In genomic region chr8:108714143-108714635, GRCm38 (mm10) we compare ENCODE assay signal across 8 mouse cellular contexts.
A peak's percentile ranks its signal among the peaks of the same experiment; 100 is the strongest.
DNase-seq lines count a peak whose midpoint lies in the region; ATAC-seq and TF ChIP-seq lines count a peak whose summit lies in the region.

No protein-coding gene starts in this region.

- DNase-seq in gastrocnemius, postnatal 14 days = peak; percentile 54
- no peak for DNase-seq in gastrocnemius, adult 8-10 months (ENCODE audit: low spot score in 2 of 2)
- DNase-seq in thymus, postnatal 36 days = no peak
- no peak for DNase-seq in cerebellum, postnatal 14 days

- H3K9me3 ChIP-seq in E14TG2a.4 (ENCODE audit: low read length) = no peaks in the 10 kb centered on the region
- H3K9me3 ChIP-seq in forebrain, embryonic 16.5 days (ENCODE audit: control insufficient read depth, low read length) = no peaks in the 10 kb centered on the region
- no peaks in the 10 kb centered on the region for H3K9me3 ChIP-seq in liver, embryonic 12.5 days (replicated peaks)
- no peaks in the 10 kb centered on the region for H3K9me3 ChIP-seq in stomach, embryonic 14.5 days (ENCODE audit: control insufficient read depth, low read depth, low read length)

- 5% methylated on average over 21 of the region's 21 CpGs for WGBS in forebrain, embryonic 16.5 days
- WGBS in liver, embryonic 12.5 days (ENCODE audit: insufficient replicate concordance) = 4% methylated on average over 21 of the region's 21 CpGs
- WGBS in stomach, embryonic 14.5 days = 2% methylated on average over 21 of the region's 21 CpGs

- no peak for ATAC-seq in forebrain, embryonic 16.5 days
- ATAC-seq in liver, embryonic 12.5 days = no peak
- no peak; the same call in 1 of the 2 replicates for ATAC-seq in stomach, embryonic 14.5 days (ENCODE audit: insufficient number of reproducible peaks, insufficient read depth, low FRiP score, low read depth)

- H3K36me3 ChIP-seq in E14TG2a.4 (ENCODE audit: insufficient read depth, low read length) = no peaks in the 10 kb centered on the region
- H3K36me3 ChIP-seq in forebrain, embryonic 16.5 days (ENCODE audit: control insufficient read depth, insufficient read depth) = no peaks in the 10 kb centered on the region
- no peaks in the 10 kb centered on the region for H3K36me3 ChIP-seq in liver, embryonic 12.5 days
- no peaks in the 10 kb centered on the region for H3K36me3 ChIP-seq in stomach, embryonic 14.5 days (ENCODE audit: control insufficient read depth, insufficient read depth, low read length)

- peak overlapping the region; percentile 68 for H3K9ac ChIP-seq in forebrain, embryonic 16.5 days (replicated peaks; ENCODE audit: low read depth, low read length)
- peak overlapping the region; percentile 66 for H3K9ac ChIP-seq in liver, embryonic 12.5 days
- H3K9ac ChIP-seq in stomach, embryonic 14.5 days (replicated peaks; ENCODE audit: low read depth, low read length) = peak overlapping the region; percentile 90

- peak overlapping the region; percentile 74 for H3K27ac ChIP-seq in forebrain, embryonic 16.5 days (ENCODE audit: low read length)
- H3K27ac ChIP-seq in liver, embryonic 12.5 days = peak overlapping the region; percentile 78
- peak overlapping the region; percentile 95 for H3K27ac ChIP-seq in stomach, embryonic 14.5 days (ENCODE audit: low read length)

- peaks cover 72% of the 10 kb centered on the region for H3K27me3 ChIP-seq in E14TG2a.4 (ENCODE audit: insufficient read depth, low read length)
- peaks cover 32% of the 10 kb centered on the region for H3K27me3 ChIP-seq in forebrain, embryonic 16.5 days (replicated peaks; ENCODE audit: control insufficient read depth, insufficient read depth, low read length)
- H3K27me3 ChIP-seq in liver, embryonic 12.5 days (replicated peaks) = peaks cover 90% of the 10 kb centered on the region
- no peaks in the 10 kb centered on the region for H3K27me3 ChIP-seq in stomach, embryonic 14.5 days (ENCODE audit: control insufficient read depth, insufficient read depth, low read length)

- H3K4me3 ChIP-seq in E14TG2a.4 (replicated peaks; ENCODE audit: low read length) = peak overlapping the region; percentile 88
- H3K4me3 ChIP-seq in forebrain, embryonic 16.5 days (replicated peaks; ENCODE audit: low read length) = peak overlapping the region; percentile 68
- peak overlapping the region; percentile 62 for H3K4me3 ChIP-seq in liver, embryonic 12.5 days
- peak overlapping the region; percentile 85 for H3K4me3 ChIP-seq in stomach, embryonic 14.5 days (ENCODE audit: low read depth, low read length)

- peak overlapping the region; percentile 95 for H3K4me2 ChIP-seq in forebrain, embryonic 16.5 days (ENCODE audit: low read length)
- H3K4me2 ChIP-seq in liver, embryonic 12.5 days = peak overlapping the region; percentile 78
- peak overlapping the region; percentile 90 for H3K4me2 ChIP-seq in stomach, embryonic 14.5 days (replicated peaks; ENCODE audit: low read depth, low read length)

- intact Hi-C loops in gastrocnemius, postnatal 14 days (cut with DNase I; ENCODE audit: low total_unique reads) = no loop called here

- TF ChIP-seq CTCF in E14TG2a.4 (conservative IDR thresholded peaks at IDR 0.05; ENCODE audit: low read length) = no peak

- H3K4me1 ChIP-seq in E14TG2a.4 (replicated peaks; ENCODE audit: low read depth, low read length) = peaks cover 85% of the 10 kb centered on the region
- peaks cover 46% of the 10 kb centered on the region for H3K4me1 ChIP-seq in forebrain, embryonic 16.5 days (replicated peaks; ENCODE audit: control insufficient read depth, insufficient read depth, low read length)
- peaks cover 75% of the 10 kb centered on the region for H3K4me1 ChIP-seq in liver, embryonic 12.5 days
- H3K4me1 ChIP-seq in stomach, embryonic 14.5 days (ENCODE audit: control insufficient read depth, insufficient read depth, low read length) = peaks cover 84% of the 10 kb centered on the region
